Mouse (Mus musculus): ENCODE results near the gene Cdkl4.

Cdkl4 gene

GRCm38 (mm10) chr17:80515956-80516355 is 61.7 kb downstream of the Cdkl4 start:
- DNase-seq (ENCODE audit: low spot score in 2 of 2): no peak

- DNase-seq (ENCODE audit: low spot score in 2 of 2): no peak
Measured at GRCm38 (mm10) chr17:80515513-80515912, 62.1 kb downstream of the Cdkl4 start.

GRCm38 (mm10) chr17:80513766-80514165 is 63.8 kb downstream of the Cdkl4 start:
- no peak for DNase-seq (ENCODE audit: low spot score in 2 of 2)

- no peak for DNase-seq (ENCODE audit: low spot score in 2 of 2)
Measured at GRCm38 (mm10) chr17:80510459-80510855, 67.2 kb downstream of the Cdkl4 start.

GRCm38 (mm10) chr17:80509494-80510458 is 67.8 kb downstream of the Cdkl4 start:
- no peak for DNase-seq (ENCODE audit: low spot score in 2 of 2)

- DNase-seq (ENCODE audit: low spot score in 2 of 2): no peak
Measured at GRCm38 (mm10) chr17:80505766-80506165, 71.8 kb downstream of the Cdkl4 start.

- no peak for DNase-seq (ENCODE audit: low spot score in 2 of 2)
Measured at GRCm38 (mm10) chr17:80505342-80505741, 72.3 kb downstream of the Cdkl4 start.

- DNase-seq (ENCODE audit: low spot score in 2 of 2): no peak
Measured at GRCm38 (mm10) chr17:80501805-80502172, 75.8 kb downstream of the Cdkl4 start.

- no peak for DNase-seq (ENCODE audit: low spot score in 2 of 2)
Measured at GRCm38 (mm10) chr17:80501037-80501804, 76.4 kb downstream of the Cdkl4 start.

- DNase-seq (ENCODE audit: low spot score in 2 of 2): no peak
Measured at GRCm38 (mm10) chr17:80500025-80500424, 77.6 kb downstream of the Cdkl4 start.

- DNase-seq (ENCODE audit: low spot score in 2 of 2): no peak
Measured at GRCm38 (mm10) chr17:80498600-80499268, 78.9 kb downstream of the Cdkl4 start.

- DNase-seq (ENCODE audit: low spot score in 2 of 2): no peak
Measured at GRCm38 (mm10) chr17:80497183-80497601, 80.4 kb downstream of the Cdkl4 start.

- DNase-seq (ENCODE audit: low spot score in 2 of 2): no peak
Measured at GRCm38 (mm10) chr17:80496607-80497170, 80.9 kb downstream of the Cdkl4 start.

GRCm38 (mm10) chr17:80496185-80496584 is 81.4 kb downstream of the Cdkl4 start:
- no peak for DNase-seq (ENCODE audit: low spot score in 2 of 2)

- DNase-seq (ENCODE audit: low spot score in 2 of 2): no peak
Measured at GRCm38 (mm10) chr17:80493891-80494290, 83.7 kb downstream of the Cdkl4 start.

GRCm38 (mm10) chr17:80492811-80493210 is 84.8 kb downstream of the Cdkl4 start:
- no peak for DNase-seq (ENCODE audit: low spot score in 2 of 2)

- no peak for DNase-seq (ENCODE audit: low spot score in 2 of 2)
Measured at GRCm38 (mm10) chr17:80492274-80492673, 85.3 kb downstream of the Cdkl4 start.

- no peak for DNase-seq (ENCODE audit: low spot score in 2 of 2)
Measured at GRCm38 (mm10) chr17:80490166-80490565, 87.4 kb downstream of the Cdkl4 start.

GRCm38 (mm10) chr17:80488918-80489317 is 88.7 kb downstream of the Cdkl4 start:
- no peak for DNase-seq (ENCODE audit: low spot score in 2 of 2)

GRCm38 (mm10) chr17:80485160-80485559 is 92.5 kb downstream of the Cdkl4 start:
- no peak for DNase-seq (ENCODE audit: low spot score in 2 of 2)

GRCm38 (mm10) chr17:80480855-80481224 is 96.8 kb downstream of the Cdkl4 start:
- no peak for DNase-seq (ENCODE audit: low spot score in 2 of 2)
